Mouse (Mus musculus): ENCODE data around the gene Hapln2.

DNA sequence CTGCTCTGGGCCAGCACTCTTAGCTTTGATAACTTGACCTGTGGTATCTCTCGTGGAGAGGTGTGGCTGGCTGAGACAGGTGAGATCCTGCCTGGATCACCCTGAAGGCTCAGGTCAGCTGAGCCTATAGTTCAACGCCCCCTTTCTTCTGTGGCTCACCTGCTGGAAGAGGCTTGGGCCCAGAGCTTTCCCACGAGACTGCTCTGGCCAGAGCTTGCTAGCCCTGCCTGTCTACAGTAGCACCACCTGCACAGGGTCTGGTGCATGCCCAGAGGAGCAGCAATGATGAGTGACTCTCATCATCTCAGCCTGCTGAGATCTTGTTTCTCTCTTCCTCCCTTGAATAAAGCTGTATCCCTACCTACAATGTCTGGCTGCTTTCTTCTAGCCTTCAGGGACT, 47.3 kb downstream of the Hapln2 start:
- TF ChIP-seq GATA1 (IDR thresholded peaks at IDR 0.05; ENCODE audit: borderline replicate concordance, low read length), result no peak
- no peak for TF ChIP-seq FLI1 (IDR thresholded peaks at IDR 0.05; ENCODE audit: low read length)
